Mouse (Mus musculus) E14TG2a.4 (cell line): ENCODE results near the gene Runx2.

Experiments used
- H3K27me3 ChIP-seq: 2 replicates; pipeline ENCODE4 v1.6.1; 2014; ENCODE audit warnings: low read length, control low read depth; ENCODE audit not compliant: insufficient read depth
- H3K36me3 ChIP-seq: 2 replicates; pipeline ENCODE4 v1.6.1; 2014; ENCODE audit warnings: low read length, control low read depth; ENCODE audit not compliant: insufficient read depth
- H3K4me1 ChIP-seq: replicated peaks from 2 replicates; pipeline ENCODE4 v1.6.1; 2014; ENCODE audit warnings: low read depth, low read length, control low read depth
- H3K4me3 ChIP-seq: replicated peaks from 2 replicates; pipeline ENCODE4 v1.5.1; 2014; ENCODE audit warnings: mild to moderate bottlenecking, low read length
- H3K9me3 ChIP-seq: 2 replicates; pipeline ENCODE4 v1.6.1; 2014; ENCODE audit warnings: low read length, control low read depth
- CTCF ChIP-seq: conservative IDR thresholded peaks from 2 replicates; pipeline ENCODE4 v1.5.1; 2014; ENCODE audit warnings: low read length
- NANOG ChIP-seq: IDR thresholded peaks from 2 replicates; pipeline ENCODE4 v1.6.1; 2014; ENCODE audit warnings: borderline replicate concordance, low read length, mixed read lengths
- POU5F1 ChIP-seq: IDR thresholded peaks from 2 replicates; pipeline ENCODE4 v1.6.1; 2014; ENCODE audit warnings: low read length, borderline replicate concordance

The Runx2 gene

GRCm38 (mm10) chr17:44520122-44521075 lies 294.2 kb downstream of the Runx2 start:
- H3K9me3 ChIP-seq: peaks cover 7% of the 10 kb centered on the region; the same call in 1 of the 2 replicates
- TF ChIP-seq POU5F1 (no peak), NANOG (no peak), CTCF (no peak)
- no peaks in the 10 kb centered on the region for H3K4me1 ChIP-seq

GRCm38 (mm10) chr17:44519356-44519755 lies 295.2 kb downstream of the Runx2 start:
- Histone ChIP-seq H3K36me3 (no peaks in the 10 kb centered on the region), H3K4me1 (no peaks in the 10 kb centered on the region), H3K27me3 (no peaks in the 10 kb centered on the region), H3K9me3 (peaks cover 7% of the 10 kb centered on the region; the same call in 1 of the 2 replicates), H3K4me3 (no peak overlapping the region)
- TF ChIP-seq NANOG (no peak), CTCF (no peak), POU5F1 (no peak)

More at GRCm38 (mm10) chr17:44520122-44521075, 294.2 kb downstream of the Runx2 start:
- H3K4me3 ChIP-seq: no peak overlapping the region
- H3K36me3 ChIP-seq: no peaks in the 10 kb centered on the region
- no peaks in the 10 kb centered on the region for H3K27me3 ChIP-seq

GRCm38 (mm10) chr17:44518156-44518555 lies 296.4 kb downstream of the Runx2 start:
- no peak for TF ChIP-seq POU5F1
- no peak for TF ChIP-seq CTCF
- H3K9me3 ChIP-seq: peaks cover 11% of the 10 kb centered on the region; the same call in 1 of the 2 replicates
- H3K27me3 ChIP-seq: no peaks in the 10 kb centered on the region
- no peaks in the 10 kb centered on the region for H3K4me1 ChIP-seq
- no peak overlapping the region for H3K4me3 ChIP-seq
- H3K36me3 ChIP-seq: no peaks in the 10 kb centered on the region

GRCm38 (mm10) chr17:44508198-44508715 lies 306.3 kb downstream of the Runx2 start:
- H3K36me3 ChIP-seq: no peaks in the 10 kb centered on the region
- H3K27me3 ChIP-seq: no peaks in the 10 kb centered on the region
- H3K4me3 ChIP-seq: no peak overlapping the region
- H3K9me3 ChIP-seq: peaks cover 56% of the 10 kb centered on the region
- TF ChIP-seq NANOG (no peak), POU5F1 (no peak), CTCF (no peak)
- H3K4me1 ChIP-seq: peaks cover 12% of the 10 kb centered on the region; the same call in 1 of the 2 replicates

- Histone ChIP-seq H3K36me3 (no peaks in the 10 kb centered on the region), H3K27me3 (no peaks in the 10 kb centered on the region), H3K9me3 (peaks cover 56% of the 10 kb centered on the region), H3K4me1 (peaks cover 12% of the 10 kb centered on the region; the same call in 1 of the 2 replicates), H3K4me3 (no peak overlapping the region)
- no peak for TF ChIP-seq CTCF
- no peak for TF ChIP-seq POU5F1
- no peak for TF ChIP-seq NANOG
These were observed 306.9 kb downstream of the Runx2 start for GRCm38 (mm10) chr17:44507741-44508140.

GRCm38 (mm10) chr17:44506524-44506923 lies 308.1 kb downstream of the Runx2 start:
- Histone ChIP-seq H3K4me1 (peaks cover 12% of the 10 kb centered on the region; the same call in 1 of the 2 replicates), H3K36me3 (no peaks in the 10 kb centered on the region), H3K27me3 (no peaks in the 10 kb centered on the region), H3K9me3 (peaks cover 49% of the 10 kb centered on the region), H3K4me3 (no peak overlapping the region)
- TF ChIP-seq CTCF (no peak), POU5F1 (no peak), NANOG (no peak)

- Histone ChIP-seq H3K9me3 (peaks cover 39% of the 10 kb centered on the region), H3K27me3 (no peaks in the 10 kb centered on the region), H3K4me3 (no peak overlapping the region), H3K4me1 (0 out of 2 replicates have a peak, but pooled peaks cover 4% of the 10 kb centered on the region), H3K36me3 (no peaks in the 10 kb centered on the region)
- no peak for TF ChIP-seq POU5F1
- no peak for TF ChIP-seq CTCF
- no peak for TF ChIP-seq NANOG
These were observed 309.7 kb downstream of the Runx2 start for GRCm38 (mm10) chr17:44504794-44505317.

GRCm38 (mm10) chr17:44502176-44502575 lies 312.4 kb downstream of the Runx2 start:
- Histone ChIP-seq H3K27me3 (no peaks in the 10 kb centered on the region), H3K36me3 (no peaks in the 10 kb centered on the region), H3K9me3 (peaks cover 42% of the 10 kb centered on the region), H3K4me1 (no peaks in the 10 kb centered on the region), H3K4me3 (no peak overlapping the region)
- TF ChIP-seq NANOG: no peak
- TF ChIP-seq POU5F1: no peak
- TF ChIP-seq CTCF: no peak
